Mouse (Mus musculus): ENCODE measurements around the gene Gm11733. TPM values are rescaled to one million over a fixed set of nuclear protein-coding genes. Genes with fewer than 3 reads are reported as not detected.

Gm11733 gene
- 0.20 and 0.31 TPM in 2 replicates for polyA plus RNA-seq (2021; fragmentation: Nextera tagmentation)
- long read RNA-seq, experiment 1, partial matches to known transcripts = 0 of 1 reads
- long read RNA-seq, experiment 1, other reads (novel, unspliced or antisense) = 1 of 1 reads
- long read RNA-seq, experiment 2, partial matches to known transcripts = 0 of 1 reads
- long read RNA-seq, experiment 2, other reads (novel, unspliced or antisense) = 1 of 1 reads

DNA sequence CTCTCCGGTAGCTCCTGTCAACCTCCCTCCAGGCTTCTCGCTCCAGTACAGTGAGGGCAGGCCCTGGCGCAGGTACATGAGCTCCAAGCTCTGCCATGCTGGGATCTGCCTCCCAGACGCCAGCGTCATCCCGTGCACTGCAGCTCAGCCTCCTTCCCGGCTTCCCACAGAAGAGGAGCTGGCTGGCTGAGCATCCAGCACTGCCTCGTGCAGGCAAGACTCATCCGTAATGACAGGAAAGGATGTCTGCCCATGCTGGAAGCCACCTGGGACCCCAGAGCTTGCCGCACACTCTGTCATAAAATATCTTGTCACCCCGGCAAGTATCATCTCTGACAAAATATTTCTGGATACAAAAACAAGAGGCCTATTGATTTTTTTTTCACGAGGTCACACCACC, at the start of gene Gm11733:
Gene Gm11733 (plus strand): TSS at position 171 of the 400 bp plus-strand sequence.

Other genes starting within 250 kb of the Gm11733 start
- gene Tnrc6c, start 169.9 kb downstream of the Gm11733 start, polyA plus RNA-seq (2021; fragmentation: Nextera tagmentation) = 4.5 and 4.9 TPM in 2 replicates

Measured in left cerebral cortex, adult 6 months (tissue).